Mouse (Mus musculus): ENCODE data around the gene Mrrf. TPM values are rescaled to one million over a fixed set of nuclear protein-coding genes. Genes with fewer than 3 reads are reported as not detected.
A peak's percentile ranks its signal among the peaks of the same experiment; 100 is the strongest.

The Mrrf gene
- polyA plus RNA-seq, 1 experiment from 2014 or later = 27.2 TPM

DNA sequence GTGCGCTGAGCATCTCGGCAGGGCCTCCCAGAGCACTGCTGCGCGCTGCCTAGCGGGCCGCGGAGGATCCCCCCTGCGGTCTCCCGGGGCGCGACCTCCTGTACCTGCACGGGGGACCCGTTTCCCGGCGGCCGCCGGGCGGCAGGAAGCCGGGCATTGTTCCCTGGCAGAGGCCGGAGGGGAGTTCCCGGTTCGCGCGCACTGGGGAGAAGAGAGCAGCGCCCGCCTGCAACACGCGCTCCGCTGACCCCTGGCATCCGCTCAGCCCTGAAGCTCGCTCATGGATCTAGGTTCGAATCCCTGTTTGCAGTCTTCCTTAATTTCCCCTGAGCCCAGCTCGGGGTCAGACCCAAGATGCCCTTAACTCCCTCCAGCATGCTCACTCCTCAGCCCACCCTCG is 74.6 kb downstream of the Mrrf start:
- H3K9ac ChIP-seq = no peak overlapping the region
- H3K4me3 ChIP-seq = no peak overlapping the region
- peak overlapping the region; percentile 34 for H3K4me2 ChIP-seq
- 6% methylated on average over 17 of the region's 34 CpGs for WGBS
- no peaks in the 10 kb centered on the region for H3K36me3 ChIP-seq
- no peak overlapping the region for H3K27ac ChIP-seq
- H3K4me1 ChIP-seq (replicated peaks) = peaks cover 16% of the 10 kb centered on the region
- peaks cover 51% of the 10 kb centered on the region for H3K27me3 ChIP-seq
- no peak for ATAC-seq (ENCODE audit: low FRiP score)
- no peaks in the 10 kb centered on the region for H3K9me3 ChIP-seq

DNA sequence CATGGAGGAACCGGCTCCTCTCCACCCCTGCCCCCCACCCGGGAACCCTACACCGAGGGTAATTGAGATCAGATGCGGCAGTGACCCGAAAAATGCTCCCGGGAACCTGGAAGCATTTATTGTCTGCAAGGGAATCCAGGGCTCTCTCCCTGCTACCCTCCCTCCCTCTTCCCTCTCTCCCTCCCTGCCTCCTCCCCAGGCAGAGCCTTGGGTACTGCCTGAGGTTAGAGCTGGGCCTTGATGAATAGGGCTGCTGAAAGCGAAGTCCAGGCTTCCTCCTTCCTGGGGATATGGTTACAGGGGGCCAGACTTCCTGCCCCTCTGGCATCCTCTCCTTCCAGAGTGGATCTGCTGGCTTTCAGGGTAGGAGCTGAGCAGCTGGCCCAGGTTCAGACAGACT is 75.6 kb downstream of the Mrrf start:
- peaks cover 48% of the 10 kb centered on the region for H3K27me3 ChIP-seq
- no peak overlapping the region for H3K4me3 ChIP-seq
- H3K9ac ChIP-seq = no peak overlapping the region
- ATAC-seq (ENCODE audit: low FRiP score) = no peak
- H3K27ac ChIP-seq = no peak overlapping the region
- WGBS = 15% methylated on average over 7 of the region's 7 CpGs
- no peak overlapping the region for H3K4me2 ChIP-seq
- H3K9me3 ChIP-seq = no peaks in the 10 kb centered on the region
- H3K4me1 ChIP-seq (replicated peaks) = peaks cover 22% of the 10 kb centered on the region
- H3K36me3 ChIP-seq = no peaks in the 10 kb centered on the region

DNA sequence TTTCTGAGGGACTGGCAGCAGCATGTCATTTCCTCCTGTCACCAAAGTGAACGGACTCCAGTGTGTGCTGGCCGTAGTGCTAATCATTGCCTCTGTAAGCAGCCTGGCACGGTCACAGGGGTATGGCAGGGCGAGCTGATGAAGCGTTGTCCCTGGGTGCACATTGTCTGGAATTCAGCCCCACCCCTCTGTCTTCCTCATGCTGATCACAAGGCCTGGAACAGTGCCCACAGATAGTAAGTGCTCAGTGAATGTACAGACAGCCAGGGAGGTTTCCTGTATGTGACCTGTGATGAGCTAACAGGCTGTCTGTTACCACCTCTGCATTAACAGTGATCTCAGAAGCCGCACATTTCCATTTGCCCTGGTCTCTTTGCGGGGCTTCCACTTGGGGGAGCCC is 76.9 kb downstream of the Mrrf start:
- peaks cover 48% of the 10 kb centered on the region for H3K27me3 ChIP-seq
- 0 out of 2 replicates have a peak, but pooled peaks have one; percentile 2 for ATAC-seq (ENCODE audit: low FRiP score)

DNA sequence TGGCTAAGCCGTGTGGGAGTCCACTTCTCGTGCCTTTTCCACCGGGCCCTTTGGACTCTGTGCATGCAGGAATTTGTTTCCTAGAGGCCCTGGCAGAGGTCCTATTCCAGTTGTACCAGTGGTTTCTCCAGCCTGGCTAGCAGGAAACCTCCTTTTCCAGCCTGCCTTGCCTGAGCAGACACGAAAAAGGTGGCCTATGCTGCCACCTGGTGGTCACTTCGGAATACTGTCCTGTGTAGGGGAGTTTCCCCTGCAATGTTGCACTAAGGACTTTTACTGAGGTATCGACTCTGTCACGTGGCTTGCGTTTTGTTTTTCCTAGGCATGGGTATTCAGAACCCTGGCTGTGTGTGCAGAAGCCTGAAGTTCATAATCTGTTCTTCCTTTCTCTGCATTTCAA is 77.8 kb downstream of the Mrrf start:
- ATAC-seq (ENCODE audit: low FRiP score) = peak; percentile 65
- WGBS = 9% methylated on average over 8 of the region's 8 CpGs

More for the DNA sequence above, 76.9 kb downstream of the Mrrf start:
- Histone ChIP-seq H3K9me3 (no peaks in the 10 kb centered on the region), H3K4me3 (no peak overlapping the region), H3K27ac (no peak overlapping the region), H3K4me1 (replicated peaks) (peaks cover 22% of the 10 kb centered on the region), H3K4me2 (no peak overlapping the region), H3K9ac (0 out of 2 replicates have a peak overlapping the region, but pooled peaks have one; percentile 35), H3K36me3 (no peaks in the 10 kb centered on the region)
- 53% methylated on average over 7 of the region's 7 CpGs for WGBS

DNA sequence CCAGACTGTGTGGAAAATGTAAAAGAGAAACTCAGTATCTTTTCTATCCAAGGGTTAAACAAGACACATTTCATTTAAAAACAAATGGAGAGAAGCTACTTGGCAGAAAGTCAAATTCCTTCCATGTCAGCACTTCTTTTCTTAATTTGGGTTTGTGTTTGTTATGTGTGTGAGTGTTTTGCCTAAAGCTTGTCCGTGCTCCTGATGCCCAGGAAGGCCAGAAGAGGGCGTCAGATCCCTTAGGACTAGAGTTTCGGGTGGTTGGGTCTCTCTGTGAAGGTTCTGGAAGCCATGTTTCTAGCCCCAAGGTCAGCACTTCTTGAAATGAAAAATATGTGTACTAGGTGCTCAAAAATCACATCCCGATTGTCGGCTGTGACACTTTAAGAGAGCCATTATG is 78.2 kb downstream of the Mrrf start:
- Histone ChIP-seq H3K4me2 (no peak overlapping the region), H3K9me3 (no peaks in the 10 kb centered on the region), H3K27me3 (peaks cover 39% of the 10 kb centered on the region), H3K4me1 (replicated peaks) (peaks cover 22% of the 10 kb centered on the region), H3K27ac (no peak overlapping the region), H3K4me3 (no peak overlapping the region), H3K9ac (no peak overlapping the region), H3K36me3 (no peaks in the 10 kb centered on the region)
- WGBS = 63% methylated on average over 5 of the region's 5 CpGs
- ATAC-seq (ENCODE audit: low FRiP score) = no peak

More for the DNA sequence above, 77.8 kb downstream of the Mrrf start:
- H3K36me3 ChIP-seq = no peaks in the 10 kb centered on the region
- no peak overlapping the region for H3K27ac ChIP-seq
- H3K4me1 ChIP-seq (replicated peaks) = peaks cover 22% of the 10 kb centered on the region
- H3K27me3 ChIP-seq = peaks cover 43% of the 10 kb centered on the region
- no peak overlapping the region for H3K9ac ChIP-seq
- no peak overlapping the region for H3K4me2 ChIP-seq
- no peaks in the 10 kb centered on the region for H3K9me3 ChIP-seq
- no peak overlapping the region for H3K4me3 ChIP-seq

DNA sequence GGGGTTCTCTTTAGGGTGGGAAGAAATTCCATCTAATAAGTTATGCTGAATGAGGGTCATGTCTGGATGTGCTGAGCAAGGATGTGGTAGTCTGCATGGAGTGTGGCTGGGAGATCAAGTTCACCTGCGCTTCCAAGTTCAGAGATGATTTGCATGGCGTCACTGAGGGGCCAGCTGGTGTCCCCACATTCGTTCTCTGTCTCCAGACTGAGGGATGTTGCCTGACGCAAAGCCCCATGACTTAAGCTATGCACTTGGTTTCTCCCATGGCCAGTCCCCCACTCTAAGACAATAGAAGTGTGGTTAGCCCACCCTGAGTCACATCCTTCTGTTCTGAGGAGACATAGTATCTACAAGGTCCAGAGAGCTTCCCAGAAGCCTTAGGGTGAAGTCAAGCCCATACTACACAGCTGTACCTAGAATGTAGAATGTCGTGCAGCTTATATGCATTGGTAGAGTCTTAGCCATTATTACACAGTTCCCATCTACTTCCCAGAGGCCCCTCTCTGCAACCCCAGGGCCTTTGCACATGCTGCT is 79.1 kb downstream of the Mrrf start:
- Histone ChIP-seq H3K4me2 (no peak overlapping the region), H3K4me3 (no peak overlapping the region), H3K4me1 (replicated peaks) (peaks cover 22% of the 10 kb centered on the region), H3K27me3 (peaks cover 31% of the 10 kb centered on the region), H3K9ac (no peak overlapping the region), H3K36me3 (no peaks in the 10 kb centered on the region), H3K27ac (no peak overlapping the region), H3K9me3 (no peaks in the 10 kb centered on the region)
- 91% methylated on average over 5 of the region's 5 CpGs for WGBS
- no peak for ATAC-seq (ENCODE audit: low FRiP score)

DNA sequence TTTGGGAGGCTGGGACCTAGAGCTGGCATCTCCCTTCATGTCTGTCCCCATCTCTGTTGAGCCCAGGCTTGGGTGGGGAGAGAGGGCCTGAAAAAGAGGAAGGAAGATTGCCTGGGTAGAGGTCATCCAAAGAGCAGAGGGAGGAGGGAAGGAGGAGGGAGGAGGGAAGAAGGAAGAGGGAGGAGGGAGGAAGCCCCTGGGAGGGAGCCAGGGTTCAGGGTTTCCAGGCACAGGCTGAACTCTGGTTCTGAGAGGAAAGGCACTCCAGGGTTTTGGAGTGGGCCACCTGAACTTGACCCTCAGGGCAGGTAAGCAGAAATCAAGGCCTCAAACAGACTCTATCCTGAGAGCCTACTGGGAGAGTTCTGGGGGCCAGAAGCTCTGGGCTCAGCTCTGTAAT is 80.4 kb downstream of the Mrrf start:
- peak overlapping the region; percentile 5; the same call in 1 of the 2 replicates for H3K9ac ChIP-seq
- ATAC-seq (ENCODE audit: low FRiP score) = no peak
- no peak overlapping the region for H3K27ac ChIP-seq
- peaks cover 18% of the 10 kb centered on the region for H3K27me3 ChIP-seq
- H3K4me1 ChIP-seq (replicated peaks) = peaks cover 14% of the 10 kb centered on the region
- no peaks in the 10 kb centered on the region for H3K36me3 ChIP-seq
- H3K4me3 ChIP-seq = no peak overlapping the region
- H3K4me2 ChIP-seq = no peak overlapping the region
- H3K9me3 ChIP-seq = no peaks in the 10 kb centered on the region

DNA sequence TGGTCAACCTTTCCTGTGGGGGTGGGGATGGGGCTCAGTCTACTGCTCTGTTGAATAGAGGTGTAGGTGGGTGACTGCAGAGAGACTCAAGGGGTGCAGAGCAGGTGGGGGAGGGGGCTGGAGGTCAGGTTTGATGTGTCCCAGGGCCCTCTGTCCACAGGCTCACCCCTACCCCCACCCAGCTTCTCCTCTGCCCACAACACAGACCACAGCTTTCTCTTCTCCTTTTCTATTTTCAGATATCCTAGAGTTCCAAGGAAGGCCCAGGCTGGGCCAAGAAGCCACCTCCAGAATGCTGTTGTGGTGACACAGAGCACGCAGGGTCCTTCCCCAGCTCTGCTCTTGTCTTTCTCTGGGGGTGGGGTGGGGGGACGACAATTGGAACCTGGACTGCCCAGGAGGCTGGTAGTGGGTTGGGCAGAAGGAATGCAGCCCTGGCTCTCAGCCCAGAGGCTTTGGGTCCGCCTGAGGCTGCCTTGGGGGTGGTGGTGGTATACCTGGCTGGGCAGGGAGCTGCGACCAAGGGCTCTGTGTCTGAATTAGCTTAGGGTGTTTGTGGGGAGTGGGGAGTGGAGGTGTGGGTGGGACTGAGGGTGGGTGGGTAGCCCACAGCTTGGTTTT is 80.9 kb downstream of the Mrrf start:
- no peak for ATAC-seq (ENCODE audit: low FRiP score)
- Histone ChIP-seq H3K9me3 (no peaks in the 10 kb centered on the region), H3K27me3 (peaks cover 13% of the 10 kb centered on the region), H3K36me3 (no peaks in the 10 kb centered on the region), H3K4me3 (no peak overlapping the region), H3K9ac (no peak overlapping the region), H3K4me2 (no peak overlapping the region), H3K27ac (no peak overlapping the region), H3K4me1 (replicated peaks) (peaks cover 14% of the 10 kb centered on the region)
- WGBS = 55% methylated on average over 4 of the region's 4 CpGs

DNA sequence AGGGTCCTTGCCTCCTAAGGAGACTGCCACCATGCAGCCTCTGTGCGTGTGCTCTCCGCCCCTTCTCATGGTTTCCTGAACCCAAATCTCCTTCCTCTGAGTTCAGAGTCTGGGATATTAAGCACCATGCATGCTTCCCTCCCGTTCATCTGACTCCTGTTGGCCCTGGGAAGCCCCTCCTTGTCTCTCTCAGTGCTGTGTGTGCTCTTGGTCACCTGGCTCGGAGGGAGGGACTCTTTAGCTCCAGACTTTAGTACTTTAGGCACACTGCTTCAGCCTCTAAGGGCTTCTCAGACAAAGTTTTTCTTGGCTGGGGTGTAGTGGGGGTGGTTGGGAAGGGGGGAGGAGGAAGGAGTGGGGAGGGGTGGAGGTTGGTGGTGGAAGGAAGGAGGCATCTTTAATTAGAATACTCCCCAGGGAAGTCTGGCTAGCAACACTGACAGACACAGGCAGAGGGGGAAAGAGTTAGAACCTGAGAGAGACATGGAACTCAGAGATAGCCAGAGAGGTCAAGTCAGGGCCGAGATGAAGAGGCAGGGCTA is 81.6 kb downstream of the Mrrf start:
- H3K27ac ChIP-seq = no peak overlapping the region
- H3K36me3 ChIP-seq = no peaks in the 10 kb centered on the region
- WGBS = 50% methylated on average over 5 of the region's 5 CpGs

DNA sequence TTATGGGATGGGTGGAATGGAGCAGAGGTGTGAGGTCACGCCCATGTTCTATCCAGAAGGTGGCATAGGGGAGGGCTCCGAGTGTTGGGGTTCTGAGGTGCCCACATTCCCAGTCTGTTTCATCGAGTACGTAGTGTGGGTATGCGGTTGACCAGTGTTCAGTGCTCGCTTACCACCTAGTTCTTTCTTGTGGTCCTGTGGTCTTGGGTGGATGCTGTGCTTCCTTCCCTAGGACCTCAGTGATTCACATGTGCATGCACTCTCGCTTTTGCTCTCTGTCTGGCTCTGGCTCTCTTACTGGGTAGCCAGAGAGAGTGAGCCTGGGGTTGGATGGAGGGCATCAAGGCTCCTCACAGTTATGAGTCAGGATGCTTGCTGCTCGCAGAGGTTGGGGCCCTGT is 83.9 kb downstream of the Mrrf start:
- H3K4me3 ChIP-seq = no peak overlapping the region
- H3K27me3 ChIP-seq = no peaks in the 10 kb centered on the region
- H3K4me2 ChIP-seq = no peak overlapping the region
- no peak overlapping the region for H3K9ac ChIP-seq
- H3K36me3 ChIP-seq = no peaks in the 10 kb centered on the region
- WGBS = 94% methylated on average over 8 of the region's 8 CpGs
- no peak overlapping the region for H3K27ac ChIP-seq
- ATAC-seq (ENCODE audit: low FRiP score) = no peak
- peaks cover 5% of the 10 kb centered on the region; the same call in 1 of the 2 replicates for H3K4me1 ChIP-seq (replicated peaks)
- no peaks in the 10 kb centered on the region for H3K9me3 ChIP-seq

More for the DNA sequence above, 81.6 kb downstream of the Mrrf start:
- Histone ChIP-seq H3K27me3 (peaks cover 7% of the 10 kb centered on the region), H3K4me3 (no peak overlapping the region), H3K9ac (no peak overlapping the region), H3K9me3 (no peaks in the 10 kb centered on the region), H3K4me1 (replicated peaks) (peaks cover 14% of the 10 kb centered on the region), H3K4me2 (no peak overlapping the region)
- ATAC-seq (ENCODE audit: low FRiP score) = no peak

DNA sequence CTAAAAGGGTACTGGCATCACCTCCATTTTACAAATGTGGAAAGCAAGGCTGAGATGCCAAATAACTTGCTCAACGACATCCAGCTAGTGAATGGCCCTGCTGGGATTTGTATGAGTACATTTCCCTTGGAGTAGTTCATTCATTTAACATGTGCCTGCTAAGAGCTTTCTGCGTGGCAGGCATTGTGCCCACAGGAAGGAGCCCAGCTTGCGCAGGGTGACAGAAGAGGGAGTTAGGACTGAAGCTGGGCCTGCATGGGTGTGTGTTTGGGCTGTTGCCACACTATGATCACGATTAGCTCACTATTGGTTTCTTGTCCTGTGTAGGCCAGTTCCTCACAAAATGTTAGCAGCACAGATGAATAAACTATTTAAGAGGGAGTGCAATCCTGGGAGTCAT is 84.7 kb downstream of the Mrrf start:
- ATAC-seq (ENCODE audit: low FRiP score) = no peak
- WGBS = 85% methylated on average over 4 of the region's 4 CpGs

DNA sequence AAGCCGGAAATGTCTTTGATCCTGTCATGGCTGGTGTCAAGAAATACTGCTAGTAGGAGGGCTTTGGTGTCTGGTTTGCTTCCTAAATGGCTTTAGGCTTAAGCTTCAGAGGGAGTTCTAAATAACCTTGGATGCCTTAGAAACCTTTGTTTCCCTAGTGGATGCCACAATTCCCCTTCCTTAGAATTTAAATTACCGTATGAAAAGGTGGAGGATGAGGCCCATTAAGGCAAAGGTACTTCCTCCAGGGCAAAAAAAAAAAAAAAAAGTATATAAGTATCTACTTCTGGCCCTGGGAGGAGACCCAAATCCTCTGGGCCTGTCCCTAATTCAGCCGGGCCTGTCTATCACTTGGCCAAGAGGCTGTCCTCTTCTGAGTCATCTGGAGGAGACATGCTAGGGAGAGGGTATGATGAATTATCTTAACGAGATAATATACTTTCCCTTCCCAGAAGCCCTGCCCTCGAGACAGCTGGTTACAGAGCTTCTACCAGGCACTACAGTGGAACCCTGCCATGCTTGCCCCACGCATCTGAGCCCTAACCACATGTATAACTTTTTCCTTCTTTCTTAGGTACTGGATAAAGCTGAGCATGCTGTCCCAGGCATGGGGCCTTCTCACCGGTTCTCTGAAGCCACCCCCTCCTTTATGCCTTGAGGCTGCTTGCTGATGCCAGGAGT is 86.1 kb downstream of the Mrrf start:
- no peaks in the 10 kb centered on the region for H3K36me3 ChIP-seq
- H3K4me3 ChIP-seq = no peak overlapping the region
- no peaks in the 10 kb centered on the region for H3K27me3 ChIP-seq
- no peak overlapping the region for H3K4me2 ChIP-seq
- no peak overlapping the region for H3K27ac ChIP-seq
- H3K9me3 ChIP-seq = no peaks in the 10 kb centered on the region
- H3K9ac ChIP-seq = no peak overlapping the region
- ATAC-seq (ENCODE audit: low FRiP score) = no peak
- no peaks in the 10 kb centered on the region for H3K4me1 ChIP-seq (replicated peaks)
- WGBS = 62% methylated on average over 7 of the region's 7 CpGs

More for the DNA sequence above, 84.7 kb downstream of the Mrrf start:
- Histone ChIP-seq H3K27ac (no peak overlapping the region), H3K27me3 (no peaks in the 10 kb centered on the region), H3K4me3 (no peak overlapping the region), H3K9me3 (no peaks in the 10 kb centered on the region), H3K36me3 (no peaks in the 10 kb centered on the region), H3K4me1 (replicated peaks) (peaks cover 5% of the 10 kb centered on the region; the same call in 1 of the 2 replicates), H3K9ac (no peak overlapping the region), H3K4me2 (no peak overlapping the region)
